Mouse (Mus musculus) fat pad, adult 2 months (tissue): ENCODE results near the gene Rasgef1a.

ENCODE experiments used
- DNase-seq: peaks from one replicate; pipeline ENCODE4 v3.0.0-alpha.2; 2011; ENCODE audit warnings: low read depth, low spot score; ENCODE audit errors: extremely low read depth

Rasgef1a gene

DNA sequence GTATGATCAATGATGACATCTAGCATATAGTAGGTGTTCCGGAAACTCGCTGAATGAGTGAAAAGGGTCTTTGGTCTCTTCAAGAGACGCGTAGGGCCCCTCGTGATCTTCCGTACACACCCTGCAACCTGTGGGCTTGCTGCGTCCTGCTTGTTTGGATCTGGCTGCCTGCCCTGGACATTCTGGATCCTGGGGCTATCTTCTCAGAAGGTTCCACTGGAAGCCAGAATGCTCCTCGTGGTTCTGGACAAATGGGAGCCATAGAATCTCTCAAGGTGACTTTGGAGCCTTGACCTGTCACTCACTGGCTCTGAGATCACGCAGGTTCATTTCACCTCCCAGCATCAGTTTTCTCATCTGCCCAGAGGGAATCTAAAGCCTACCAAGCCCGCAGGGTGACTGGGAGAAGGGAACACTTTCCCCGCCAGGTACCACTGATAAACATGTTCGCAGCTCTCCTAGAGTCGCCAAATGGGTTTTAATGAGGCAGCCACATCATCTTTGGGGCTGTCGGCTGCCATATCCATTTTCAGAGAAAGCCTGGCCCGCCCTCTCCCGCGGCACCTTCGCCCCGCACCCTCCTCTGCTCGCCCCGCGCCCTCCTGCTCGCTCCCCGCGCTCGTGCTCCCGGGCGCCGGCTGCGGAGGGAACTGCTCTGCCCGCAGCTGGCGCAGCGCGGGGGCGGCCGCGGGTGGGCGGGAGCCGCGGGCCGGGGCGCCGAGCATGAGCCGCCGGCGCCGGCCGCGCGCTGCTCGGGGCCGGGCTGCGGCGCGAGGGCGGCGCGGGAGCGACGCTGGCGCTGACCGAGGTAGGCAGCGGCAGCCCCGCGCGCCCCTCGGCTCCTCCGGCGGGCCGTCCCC is at the start of gene Rasgef1a:
Gene Rasgef1a, plus strand, starts transcription at position 683 of the 860 bp plus-strand sequence.
- no peak for DNase-seq

DNA sequence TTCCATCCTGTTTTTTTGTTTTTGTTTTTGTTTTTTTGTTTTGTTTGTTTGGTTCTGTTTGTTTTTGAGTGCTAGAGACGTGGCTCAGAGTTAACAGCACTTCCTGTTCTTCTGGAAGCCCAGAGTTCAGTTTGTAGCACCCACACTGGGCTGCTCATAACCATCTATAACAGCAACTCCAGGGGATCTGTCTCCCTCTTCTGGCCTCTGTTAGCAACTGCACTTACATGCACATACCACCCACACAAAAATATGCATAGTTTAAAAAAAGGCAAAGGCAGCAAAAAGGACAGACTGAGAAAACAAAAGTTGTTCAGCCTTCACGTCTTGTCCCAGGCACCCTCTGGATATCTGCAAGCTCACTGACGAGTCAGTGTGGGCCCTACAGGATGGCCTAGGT is 48.0 kb upstream of the Rasgef1a start:
- DNase-seq = no peak

DNA sequence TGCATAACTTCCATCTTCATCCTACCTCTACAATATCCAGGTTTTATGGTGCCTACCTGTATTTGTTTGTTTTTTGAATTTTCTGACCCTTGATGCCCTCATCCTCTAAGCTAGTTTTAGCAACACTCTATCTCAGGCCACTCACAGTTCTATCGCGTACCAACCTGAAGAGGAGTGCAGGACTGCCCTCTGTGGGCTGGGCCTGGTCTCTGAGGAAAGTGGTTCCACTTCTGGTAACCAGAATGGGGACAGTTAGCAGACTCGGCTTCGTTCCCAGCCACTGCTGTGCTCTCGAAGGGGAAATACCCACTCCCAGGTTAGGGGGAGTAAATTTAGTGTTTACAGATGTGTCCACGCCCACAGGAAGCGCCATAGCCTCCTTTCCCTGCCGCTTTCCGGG is 44.5 kb upstream of the Rasgef1a start:
- no peak for DNase-seq

DNA sequence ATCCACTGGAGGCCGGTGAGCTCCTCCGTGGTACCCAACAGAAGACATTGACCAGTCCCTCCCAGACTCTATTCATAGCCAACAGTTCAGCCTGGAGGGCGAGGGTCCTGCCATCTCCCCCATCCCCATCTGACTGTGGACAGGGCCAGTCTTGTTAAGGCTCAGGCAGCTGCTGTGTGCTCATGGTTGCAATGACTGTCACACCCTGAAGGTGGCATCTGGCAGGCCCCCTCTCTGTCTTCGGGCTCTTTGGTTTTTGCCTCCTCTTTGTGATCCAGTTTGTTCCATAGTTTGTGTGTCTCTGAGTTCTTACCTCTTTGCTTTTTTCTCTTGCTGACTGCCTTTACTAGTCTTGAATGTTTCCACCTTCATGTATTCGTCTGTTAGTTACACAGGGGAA is 24.1 kb upstream of the Rasgef1a start:
- no peak for DNase-seq

DNA sequence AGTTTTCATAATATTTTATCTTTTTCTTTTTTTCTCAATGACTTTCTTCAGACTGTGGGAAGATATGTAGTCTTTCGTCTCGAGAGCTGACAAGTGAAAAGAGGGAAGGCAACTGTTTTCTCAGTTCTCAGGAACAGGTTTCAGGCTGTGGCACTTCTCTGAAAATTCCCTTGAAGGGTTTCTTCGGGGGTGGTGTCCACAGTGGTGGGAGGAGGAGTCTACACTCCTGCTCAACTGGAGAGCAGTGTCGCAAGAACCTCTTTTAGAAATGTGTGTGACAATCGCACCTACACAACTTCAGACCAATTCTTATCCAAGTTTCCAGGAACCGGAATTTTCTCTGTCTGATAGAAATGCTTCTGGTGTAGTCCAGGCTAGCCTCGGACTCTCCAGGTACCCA is 22.0 kb upstream of the Rasgef1a start:
- DNase-seq = no peak

DNA sequence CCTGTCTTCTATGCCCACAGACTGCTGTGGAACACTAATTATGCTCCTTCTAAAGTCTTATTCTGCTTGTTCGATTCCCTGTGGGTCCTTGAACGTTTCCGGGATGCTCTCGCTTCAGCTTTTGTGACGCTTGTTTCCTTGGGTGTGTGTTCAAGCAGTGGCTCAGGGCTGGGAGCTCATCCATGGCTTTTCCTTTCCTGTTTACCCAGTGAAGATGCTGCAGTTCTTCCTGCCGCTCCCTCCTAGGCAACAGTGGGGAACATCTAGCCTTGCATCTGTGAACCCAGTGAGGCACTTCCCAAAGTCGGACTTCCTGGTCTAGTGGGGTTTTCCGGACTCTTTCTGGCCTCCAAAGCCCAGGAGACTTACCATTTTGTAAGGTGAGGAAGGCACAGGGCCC is 20.6 kb upstream of the Rasgef1a start:
- DNase-seq = no peak

DNA sequence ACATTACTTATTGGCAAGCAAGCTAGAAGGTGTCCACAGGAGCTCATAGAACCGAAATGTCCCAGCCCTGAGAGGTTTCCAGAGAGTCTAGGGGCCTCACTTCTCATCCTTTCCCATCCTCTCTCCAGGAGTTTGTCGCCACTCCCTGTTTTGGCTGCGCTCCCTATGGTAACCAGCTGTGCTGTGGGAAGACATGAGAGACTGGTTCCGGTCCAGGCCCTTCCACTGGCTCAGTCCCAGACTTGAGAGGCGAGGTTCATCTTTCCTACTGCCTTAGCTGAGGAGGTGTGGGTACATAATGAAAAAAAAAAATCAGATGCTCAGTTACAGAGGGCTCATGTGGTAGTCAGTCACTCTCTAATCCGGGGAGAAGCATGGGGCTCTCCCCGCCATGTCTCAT is 19.9 kb upstream of the Rasgef1a start:
- no peak for DNase-seq

DNA sequence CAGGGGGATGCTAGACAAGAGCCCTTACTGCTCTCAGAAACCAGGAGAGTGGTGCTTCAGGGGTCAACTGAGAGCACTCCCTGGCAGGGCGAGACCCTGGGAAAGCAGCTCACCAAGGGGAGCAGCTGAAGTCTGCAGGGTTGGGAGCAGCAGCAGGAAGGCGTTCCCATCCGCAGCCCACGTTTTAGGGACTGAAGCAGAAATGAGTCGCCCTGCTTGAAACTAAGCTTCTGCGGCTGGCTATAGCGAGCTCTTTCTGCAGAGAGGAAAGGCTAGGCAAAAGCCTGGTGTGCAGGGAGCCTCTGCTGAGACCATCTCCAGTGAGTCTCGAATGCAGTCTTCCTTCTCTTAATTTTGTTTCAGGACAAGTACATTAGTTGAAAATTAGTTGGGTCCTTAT is 19.3 kb upstream of the Rasgef1a start:
- no peak for DNase-seq

DNA sequence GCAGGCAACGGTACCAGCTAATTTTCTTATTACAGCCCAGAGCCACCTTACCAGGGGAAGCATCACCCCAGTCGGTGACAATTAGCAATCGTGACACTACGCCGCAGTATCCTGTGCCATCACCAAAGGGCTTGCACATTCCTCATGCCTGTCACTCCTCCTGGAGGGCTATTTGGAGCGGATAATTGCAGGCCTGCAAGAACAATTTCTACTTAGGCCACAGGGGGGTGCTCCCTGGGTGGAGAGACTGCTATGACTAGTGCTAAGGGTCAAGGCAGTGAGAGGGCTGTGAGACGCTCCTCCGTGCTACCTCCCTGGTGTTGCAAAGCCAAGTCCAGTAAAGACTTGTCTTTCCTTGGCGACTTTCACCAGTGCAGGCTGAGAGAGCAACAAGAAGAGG is 16.1 kb upstream of the Rasgef1a start:
- no peak for DNase-seq

DNA sequence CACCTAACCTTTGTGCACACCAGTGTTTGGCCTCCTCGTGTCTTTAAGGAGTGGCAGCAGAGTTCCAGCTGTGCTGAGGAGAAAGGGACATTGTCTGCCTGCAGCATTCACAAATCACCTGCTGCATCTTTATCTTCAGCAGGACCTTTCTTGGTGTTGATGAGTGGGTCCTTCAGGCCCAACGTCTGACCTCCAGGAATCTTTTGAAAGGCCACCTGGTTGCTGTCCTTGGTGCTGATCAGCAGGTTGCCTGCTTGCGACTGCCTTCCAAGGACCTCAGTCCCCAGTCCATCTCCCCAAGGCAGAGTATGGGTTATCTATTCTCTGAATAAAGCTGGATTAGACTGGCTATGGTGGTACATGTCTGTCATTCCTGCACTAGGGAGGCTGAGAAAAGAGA is 10.0 kb upstream of the Rasgef1a start:
- DNase-seq = no peak

DNA sequence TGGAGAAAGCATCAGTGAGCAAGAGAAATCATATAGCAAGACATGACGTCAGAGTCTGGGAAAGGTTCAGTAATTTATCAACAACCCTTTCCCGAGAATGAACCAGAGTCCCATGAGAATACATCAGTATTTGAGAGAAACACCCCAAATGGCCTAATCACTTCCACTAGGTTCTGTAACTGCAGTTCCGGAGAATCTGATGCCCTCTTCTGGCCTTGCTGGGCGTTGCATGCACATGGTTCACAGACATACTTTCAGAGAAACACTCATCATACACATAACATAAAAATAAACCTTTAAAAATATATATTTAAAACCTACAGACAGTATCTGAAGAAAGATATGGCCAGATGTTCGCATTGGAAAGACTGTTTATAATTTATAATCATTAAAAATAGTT is 3.9 kb upstream of the Rasgef1a start:
- no peak for DNase-seq

DNA sequence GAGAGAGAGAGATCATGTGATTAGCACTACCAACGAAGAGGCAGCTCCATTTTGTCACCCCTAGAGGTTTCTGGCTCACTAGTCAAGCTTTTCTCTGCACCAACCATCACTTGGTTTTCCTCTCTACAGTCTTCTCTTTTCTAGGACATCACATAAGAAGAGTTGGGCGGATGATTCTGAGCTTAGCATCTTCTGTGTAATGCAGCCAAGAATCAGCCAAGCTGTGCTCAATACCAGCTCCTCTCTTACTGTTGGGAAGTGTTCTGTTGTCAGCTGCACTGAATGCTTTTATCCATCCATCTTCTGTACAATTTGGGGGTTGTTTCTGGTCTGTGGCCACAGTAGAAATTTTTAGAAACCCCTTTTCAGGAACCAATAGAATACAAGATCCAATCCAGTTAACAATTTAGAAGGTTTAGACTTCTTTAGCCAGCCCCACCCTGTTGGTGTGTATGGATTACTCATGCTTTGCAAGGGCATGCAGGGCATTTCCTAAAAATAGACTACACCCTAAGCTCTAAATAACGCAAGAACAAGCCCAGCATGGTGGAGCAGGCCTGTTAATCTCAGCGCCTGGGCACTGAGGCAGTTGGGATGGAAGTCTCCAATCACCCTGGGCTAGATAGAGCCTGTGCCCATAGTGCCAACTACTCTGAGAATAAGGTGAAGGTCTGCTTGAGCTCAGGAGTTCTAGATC is 3.2 kb upstream of the Rasgef1a start:
- DNase-seq = no peak

DNA sequence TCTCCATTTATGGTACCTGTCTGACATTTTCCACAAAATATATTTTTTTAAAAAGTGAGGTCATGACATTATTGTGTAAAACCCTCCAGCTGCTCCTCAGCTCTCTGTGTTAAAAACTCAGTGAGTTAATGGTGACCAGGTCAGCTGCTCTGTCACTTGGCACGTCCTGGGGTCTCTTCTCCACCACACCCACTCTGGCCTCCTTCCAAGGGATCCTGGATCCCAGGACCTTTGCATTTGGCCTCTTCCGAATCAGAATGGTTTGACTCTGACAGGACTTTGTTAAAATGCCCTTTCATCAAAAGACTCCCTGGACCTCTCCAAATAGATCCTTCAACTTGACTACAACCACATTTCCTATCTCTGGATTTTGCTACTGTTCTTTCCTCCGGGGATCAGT is 982 bp upstream of the Rasgef1a start:
- DNase-seq = no peak

DNA sequence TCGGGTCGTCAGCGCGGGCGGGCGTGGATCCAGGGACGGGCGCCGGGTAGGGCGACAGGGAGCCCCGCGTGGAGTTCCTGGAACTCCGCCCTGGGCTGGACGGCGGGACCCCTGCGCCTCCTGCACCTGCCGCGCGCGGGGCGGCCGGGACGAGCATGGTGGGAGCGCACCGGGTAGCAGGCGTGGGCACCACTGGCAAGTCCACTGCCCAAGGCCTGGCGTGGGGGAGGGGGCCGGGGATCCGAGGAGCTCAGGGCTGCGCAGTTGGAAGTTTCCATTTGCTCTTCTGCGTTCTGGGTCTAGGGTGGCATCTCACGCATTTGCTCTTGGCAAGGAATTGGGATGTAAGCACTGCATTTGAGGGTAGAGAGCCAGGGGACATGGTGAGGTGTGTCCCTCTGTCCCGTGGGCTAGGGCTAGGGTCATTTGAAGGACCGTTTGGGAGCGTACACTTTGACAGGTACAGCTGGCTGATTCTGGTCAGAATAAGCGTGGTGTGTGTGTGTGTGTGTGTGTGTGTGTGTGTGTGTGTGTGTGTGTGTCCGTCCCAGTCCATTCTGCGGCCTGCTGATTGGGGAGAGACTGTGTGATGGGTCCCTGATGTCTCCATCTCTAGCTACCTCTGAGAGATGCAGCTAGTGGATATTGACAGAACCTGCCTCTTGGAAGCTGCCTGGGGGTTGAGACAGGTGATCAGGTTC is 528 bp downstream of the Rasgef1a start:
- DNase-seq = no peak

DNA sequence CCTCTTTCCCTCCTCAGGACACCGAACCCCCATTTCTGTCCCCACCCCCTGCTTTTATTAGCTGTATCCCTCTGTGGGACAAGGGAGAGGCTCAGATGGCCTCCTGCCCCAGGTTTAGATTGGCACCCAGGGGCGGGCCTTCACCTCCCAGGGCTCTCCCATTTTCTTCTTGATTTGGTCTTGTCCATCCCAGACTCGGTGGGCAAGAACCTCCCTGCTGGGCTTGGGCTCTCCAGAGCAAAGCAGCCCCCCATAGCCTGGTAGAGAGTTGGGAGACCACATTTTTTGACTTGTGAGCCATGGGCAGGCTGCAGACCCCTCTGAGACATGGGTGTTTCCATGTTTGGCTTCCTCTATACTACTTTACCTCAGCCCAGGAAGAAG is 1.1 kb downstream of the Rasgef1a start:
- DNase-seq = no peak

DNA sequence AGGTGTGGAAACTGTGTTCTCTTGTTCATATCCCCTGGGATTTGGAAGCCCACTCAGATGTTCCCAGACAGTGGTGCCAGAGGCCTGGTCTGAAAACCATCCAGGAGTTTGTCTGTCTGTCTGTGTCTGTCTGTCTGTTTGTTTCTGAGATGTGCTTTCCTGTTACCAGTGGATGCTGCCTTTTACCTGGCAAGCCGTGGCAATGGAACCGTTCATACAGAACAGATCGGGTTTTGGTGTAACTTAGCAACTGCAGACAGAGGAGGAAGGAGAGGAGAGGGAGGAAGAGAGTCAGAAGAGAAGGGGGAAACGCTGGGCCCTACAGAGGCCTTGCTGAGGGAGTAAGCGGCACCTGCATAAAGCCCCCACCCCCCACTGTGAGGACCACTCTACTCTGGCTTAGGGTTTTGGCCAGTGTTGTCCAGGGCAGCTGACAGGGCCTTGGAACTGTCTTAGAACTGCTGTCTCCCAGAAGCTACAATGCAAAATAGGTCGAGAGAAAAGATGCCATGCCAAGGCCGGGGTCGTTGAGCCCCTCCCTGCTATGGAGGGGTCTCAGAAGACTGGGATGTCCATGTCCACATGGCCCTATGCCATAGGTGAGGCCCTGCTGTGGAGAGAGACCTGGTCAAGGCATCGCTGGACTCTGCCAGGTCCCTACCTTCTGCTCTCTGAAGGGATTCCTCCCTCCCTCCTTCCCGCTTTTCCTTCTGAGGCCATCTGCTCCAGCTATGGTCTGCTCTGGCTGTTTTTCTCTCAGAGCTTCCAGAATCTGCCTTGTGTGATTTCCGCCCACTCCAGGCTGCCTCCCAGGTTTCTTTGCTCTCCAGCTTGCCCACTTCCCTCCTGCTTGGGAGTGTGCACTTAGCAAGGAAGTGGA is 2.0 kb downstream of the Rasgef1a start:
- no peak for DNase-seq

DNA sequence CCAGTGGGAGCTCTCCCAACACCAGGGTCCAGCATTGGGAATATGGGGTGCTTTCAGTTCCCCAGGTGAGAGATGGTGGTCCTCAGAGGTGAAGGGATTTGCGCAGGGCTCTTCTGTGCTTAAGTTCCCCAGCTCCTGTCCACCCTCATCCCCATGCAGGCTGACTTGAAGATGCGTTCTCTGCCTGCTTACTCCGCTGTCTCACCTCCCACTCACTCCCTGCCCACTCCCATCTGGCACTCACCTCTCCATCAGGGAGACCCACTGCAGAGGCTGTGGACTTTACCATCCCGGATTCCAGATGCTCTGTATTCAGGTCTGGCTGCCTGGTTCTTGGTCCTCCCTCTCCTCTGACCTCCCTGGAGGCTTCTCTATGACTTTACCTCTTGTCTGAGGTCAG is 3.6 kb downstream of the Rasgef1a start:
- no peak for DNase-seq

DNA sequence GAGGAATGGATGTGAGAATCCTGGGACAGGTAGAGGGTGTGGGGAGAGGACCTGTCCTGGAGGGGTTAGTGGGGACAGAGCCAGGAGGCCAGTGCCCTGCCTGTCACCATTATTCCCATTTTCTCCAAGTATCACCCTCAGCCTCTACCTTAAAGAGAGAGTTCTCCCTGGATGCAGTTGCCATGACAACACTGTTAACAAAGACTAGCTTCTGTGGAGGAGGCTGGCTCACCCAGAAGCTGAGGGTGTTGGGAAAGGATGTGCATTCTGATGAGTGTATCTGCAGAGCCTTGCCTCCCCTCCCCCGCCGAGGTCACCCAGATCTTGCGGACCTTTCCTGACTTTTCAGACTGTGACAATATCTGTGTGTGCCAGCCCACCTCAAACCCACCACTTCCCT is 4.7 kb downstream of the Rasgef1a start:
- DNase-seq = no peak

DNA sequence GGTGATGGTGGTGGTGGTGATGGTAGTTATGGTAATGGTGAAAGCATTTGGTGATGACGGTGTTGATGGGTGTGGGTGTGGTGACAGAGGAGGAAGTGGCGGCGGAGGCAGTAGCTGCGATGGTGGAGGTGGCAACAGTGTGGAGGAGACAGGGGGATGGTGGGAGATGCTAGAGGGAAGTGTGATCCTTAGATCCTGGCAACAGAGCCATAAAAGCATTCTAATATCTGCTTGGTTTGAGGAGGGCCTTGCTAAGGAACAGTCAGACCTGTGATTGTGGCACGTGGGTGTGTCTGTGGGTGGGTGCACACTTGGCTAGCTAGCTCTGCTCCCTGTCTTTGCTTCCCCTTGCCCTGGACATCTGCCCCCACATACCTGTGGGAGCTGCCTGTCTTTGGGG is 7.4 kb downstream of the Rasgef1a start:
- DNase-seq = no peak

DNA sequence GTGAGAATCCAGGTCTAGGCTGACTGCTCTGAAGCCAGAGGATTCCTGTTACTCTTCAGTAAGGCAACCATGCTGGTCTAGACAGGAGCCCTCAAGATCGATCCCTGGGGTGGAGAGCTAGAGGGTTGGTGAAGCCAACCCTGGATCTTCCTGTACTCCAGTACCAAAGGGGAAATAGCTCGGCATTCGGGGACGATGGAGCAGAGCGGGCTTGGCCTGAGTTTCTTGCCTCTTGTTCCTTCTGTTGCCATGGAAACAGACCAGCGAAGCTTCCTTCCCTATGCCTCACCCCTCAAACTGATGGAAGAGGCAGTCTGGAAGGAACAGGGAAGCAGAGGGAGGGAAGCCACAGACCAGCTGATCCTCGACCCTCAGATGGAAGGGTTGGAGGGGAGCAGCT is 8.3 kb downstream of the Rasgef1a start:
- DNase-seq = no peak
